Mouse (Mus musculus): ENCODE measurements at regions not wholly inside any gene's neighbourhood (a gene's known extent, or its start where the extent isn't known, plus 50 kb on each side); places are given as distances from the start of the nearest gene placed in this dataset.

- DNase-seq (ENCODE audit: extremely low spot score in 1 of 2, low spot score in 2 of 2): no peak
- intact Hi-C loops (cut with DNase I): no loop called here
Measured at GRCm38 (mm10) chr14:14574851-14575250, 127.2 kb upstream of the Slc4a7 start.

- DNase-seq (ENCODE audit: extremely low spot score in 1 of 2, low spot score in 2 of 2): no peak
- intact Hi-C loops (cut with DNase I): no loop called here
Measured at GRCm38 (mm10) chr14:14591939-14592338, 110.1 kb upstream of the Slc4a7 start.

- no peak for DNase-seq (ENCODE audit: extremely low spot score in 1 of 2, low spot score in 2 of 2)
- intact Hi-C loops (cut with DNase I): no loop called here
Measured at GRCm38 (mm10) chr14:14594753-14595152, 107.3 kb upstream of the Slc4a7 start.

- DNase-seq (ENCODE audit: extremely low spot score in 1 of 2, low spot score in 2 of 2): no peak
- intact Hi-C loops (cut with DNase I): no loop called here
Measured at GRCm38 (mm10) chr14:14596057-14596809, 105.8 kb upstream of the Slc4a7 start.

GRCm38 (mm10) chr14:14599586-14599985 is 102.5 kb upstream of the Slc4a7 start:
- intact Hi-C loops (cut with DNase I): no loop called here
- DNase-seq (ENCODE audit: extremely low spot score in 1 of 2, low spot score in 2 of 2): no peak

GRCm38 (mm10) chr14:14599990-14600389 is 102.1 kb upstream of the Slc4a7 start:
- no peak for DNase-seq (ENCODE audit: extremely low spot score in 1 of 2, low spot score in 2 of 2)
- intact Hi-C loops (cut with DNase I): no loop called here

GRCm38 (mm10) chr14:14603439-14603838 is 98.6 kb upstream of the Slc4a7 start:
- no peak for DNase-seq (ENCODE audit: extremely low spot score in 1 of 2, low spot score in 2 of 2)
- intact Hi-C loops (cut with DNase I): no loop called here

GRCm38 (mm10) chr14:14607074-14607473 is 95.0 kb upstream of the Slc4a7 start:
- no peak for DNase-seq (ENCODE audit: extremely low spot score in 1 of 2, low spot score in 2 of 2)
- intact Hi-C loops (cut with DNase I): no loop called here

- DNase-seq (ENCODE audit: extremely low spot score in 1 of 2, low spot score in 2 of 2): no peak
- intact Hi-C loops (cut with DNase I): no loop called here
Measured at GRCm38 (mm10) chr14:14612245-14612644, 89.8 kb upstream of the Slc4a7 start.

GRCm38 (mm10) chr14:14620316-14620715 is 81.8 kb upstream of the Slc4a7 start:
- intact Hi-C loops (cut with DNase I): no loop called here
- DNase-seq (ENCODE audit: extremely low spot score in 1 of 2, low spot score in 2 of 2): no peak

- DNase-seq (ENCODE audit: extremely low spot score in 1 of 2, low spot score in 2 of 2): no peak
- intact Hi-C loops (cut with DNase I): no loop called here
Measured at GRCm38 (mm10) chr14:14628673-14629072, 73.4 kb upstream of the Slc4a7 start.

GRCm38 (mm10) chr14:14631750-14632149 is 70.3 kb upstream of the Slc4a7 start:
- intact Hi-C loops (cut with DNase I): no loop called here
- DNase-seq (ENCODE audit: extremely low spot score in 1 of 2, low spot score in 2 of 2): no peak

GRCm38 (mm10) chr14:14632471-14632870 is 69.6 kb upstream of the Slc4a7 start:
- peak in 1 of 2 experiments; percentile 39 for DNase-seq (ENCODE audit: extremely low spot score in 1 of 2, low spot score in 2 of 2)
- intact Hi-C loops (cut with DNase I): no loop called here

- peak; percentile 4 to 62 for DNase-seq (ENCODE audit: extremely low spot score in 1 of 2, low spot score in 2 of 2)
- intact Hi-C loops (cut with DNase I): no loop called here
Measured at GRCm38 (mm10) chr14:14632951-14633931, 68.8 kb upstream of the Slc4a7 start.

- no peak for DNase-seq (ENCODE audit: extremely low spot score in 1 of 2, low spot score in 2 of 2)
- intact Hi-C loops (cut with DNase I): no loop called here
Measured at GRCm38 (mm10) chr14:14634021-14634420, 68.1 kb upstream of the Slc4a7 start.

- no peak for DNase-seq (ENCODE audit: extremely low spot score in 1 of 2, low spot score in 2 of 2)
- intact Hi-C loops (cut with DNase I): no loop called here
Measured at GRCm38 (mm10) chr14:14639102-14640015, 62.7 kb upstream of the Slc4a7 start.

- DNase-seq (ENCODE audit: extremely low spot score in 1 of 2, low spot score in 2 of 2): peak in 1 of 2 experiments; percentile 3
- intact Hi-C loops (cut with DNase I): no loop called here
Measured at GRCm38 (mm10) chr14:14640023-14640441, 62.0 kb upstream of the Slc4a7 start.

- no peak for DNase-seq (ENCODE audit: extremely low spot score in 1 of 2, low spot score in 2 of 2)
- intact Hi-C loops (cut with DNase I): no loop called here
Measured at GRCm38 (mm10) chr14:14640557-14640956, 61.5 kb upstream of the Slc4a7 start.

- intact Hi-C loops (cut with DNase I): no loop called here
- DNase-seq (ENCODE audit: extremely low spot score in 1 of 2, low spot score in 2 of 2): no peak
Measured at GRCm38 (mm10) chr14:14643533-14643932, 58.5 kb upstream of the Slc4a7 start.

Data from left cerebral cortex, postnatal 10 days (tissue).